Mouse (Mus musculus) neural tube, embryonic 11.5 days (tissue): ENCODE measurements around the gene Rffl. TPM values are rescaled to one million over a fixed set of nuclear protein-coding genes. Genes with fewer than 3 reads are reported as not detected.

ENCODE experiments used
- ATAC-seq: fragments of 200-750 bp; cut with Nextera tagmentation; 2 replicates; pipeline ENCODE4 v1.8.0; 2017; ENCODE audit warnings: moderate number of reproducible peaks, mild to moderate bottlenecking, moderate TSS enrichment, moderate library complexity; ENCODE audit not compliant: insufficient read depth, low FRiP score, low TSS enrichment
- DNase-seq: peaks from one replicate; pipeline ENCODE4 v3.0.0-alpha.2; 2015; ENCODE audit warnings: low spot score
- H3K27ac ChIP-seq: fragments of 300-500 bp; sonication (generic); 2 replicates; pipeline ENCODE4 v1.5.1; 2014; ENCODE audit warnings: low read depth, mild to moderate bottlenecking, low read length
- H3K27me3 ChIP-seq: fragments of 300-500 bp; sonication (generic); 2 replicates; pipeline ENCODE4 v1.6.1; 2014; ENCODE audit warnings: mild to moderate bottlenecking, low read length, mixed read lengths; ENCODE audit not compliant: control insufficient read depth, insufficient read depth
- H3K36me3 ChIP-seq: fragments of 300-500 bp; sonication (generic); 2 replicates; pipeline ENCODE4 v1.6.1; 2014; ENCODE audit warnings: mild to moderate bottlenecking, low read length, moderate library complexity, mixed read lengths; ENCODE audit not compliant: control insufficient read depth, insufficient read depth
- H3K4me1 ChIP-seq: fragments of 300-500 bp; sonication (generic); 2 replicates; pipeline ENCODE4 v1.6.1; 2014; ENCODE audit warnings: low read length, mixed read lengths; ENCODE audit not compliant: control insufficient read depth, insufficient read depth
- H3K4me2 ChIP-seq: fragments of 300-500 bp; sonication (generic); 2 replicates; pipeline ENCODE4 v1.6.1; 2014; ENCODE audit warnings: low read depth, mild to moderate bottlenecking, moderate library complexity
- H3K4me3 ChIP-seq: fragments of 300-500 bp; sonication (generic); 2 replicates; pipeline ENCODE4 v1.5.1; 2014; ENCODE audit warnings: low read depth, low read length
- H3K9ac ChIP-seq: fragments of 300-500 bp; sonication (generic); 2 replicates; pipeline ENCODE4 v1.6.1; 2014; ENCODE audit warnings: mild to moderate bottlenecking, low read length
- H3K9me3 ChIP-seq: fragments of 300-500 bp; sonication (generic); 2 replicates; pipeline ENCODE4 v1.6.1; 2016; ENCODE audit warnings: low read length; ENCODE audit not compliant: control insufficient read depth
- WGBS: fragments of 180-500 bp; shearing (Covaris S2); extraction: QIAGEN DNeasy Blood & Tissue Kit; methylation state at CpG from one replicate; pipeline ENCODE4 v1.1.7; 2014; 5-methylcytosine and 5-hydroxymethylcytosine counted together
- polyA plus RNA-seq: library from polyadenylated mRNA; unstranded; fragments of >200 nt; fragmentation: Nextera tagmentation; extraction: Ambion mirVana; gene quantifications from 2 replicates; pipeline ENCODE4 v1.2.1, GENCODE M21; 2014

Rffl gene
- polyA plus RNA-seq, 1 experiment from 2014 or later, result 11.9 TPM

DNA sequence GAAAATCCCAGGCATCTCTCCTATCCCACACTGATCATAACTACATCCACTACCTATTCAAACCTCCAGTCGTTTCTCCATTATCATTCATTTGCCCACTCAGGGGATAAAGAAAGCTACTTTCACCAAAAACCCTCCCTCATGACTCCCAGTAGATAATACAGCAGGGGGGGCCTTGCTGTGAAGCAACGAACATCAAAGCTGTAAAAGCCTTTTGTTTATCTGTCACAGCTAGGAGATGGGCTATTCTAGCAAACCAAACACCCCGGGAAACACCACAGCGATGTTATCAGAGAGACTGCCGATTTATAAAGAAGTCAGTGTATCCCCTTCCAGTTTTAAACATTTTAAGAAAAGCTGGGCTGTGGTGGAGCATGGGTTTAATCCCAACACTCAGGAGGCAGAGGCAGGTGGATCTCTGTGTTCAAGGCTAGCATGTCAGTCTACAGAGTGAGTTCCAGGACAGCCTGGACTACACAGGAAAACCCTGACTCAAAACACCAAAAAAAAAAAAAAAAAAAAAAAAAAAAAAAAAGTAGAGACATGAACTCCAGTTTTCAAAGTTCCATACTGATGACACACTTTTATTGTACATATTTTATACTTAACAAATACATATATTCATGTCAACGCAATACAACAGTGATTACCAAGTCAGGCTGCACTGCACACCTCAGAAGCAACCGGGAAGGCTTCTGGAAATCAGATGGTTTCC, 4.0 kb downstream of the Rffl start:
- Histone ChIP-seq H3K4me1 (no peaks in the 10 kb centered on the region), H3K27me3 (no peaks in the 10 kb centered on the region), H3K27ac (no peak overlapping the region), H3K4me2 (no peak overlapping the region), H3K9me3 (no peaks in the 10 kb centered on the region), H3K4me3 (no peak overlapping the region), H3K36me3 (no peaks in the 10 kb centered on the region), H3K9ac (no peak overlapping the region)
- whole genome bisulfite sequencing, result 27% methylated on average over 7 of the region's 7 CpGs
- DNase-seq (no peak), ATAC-seq (no peak)

DNA sequence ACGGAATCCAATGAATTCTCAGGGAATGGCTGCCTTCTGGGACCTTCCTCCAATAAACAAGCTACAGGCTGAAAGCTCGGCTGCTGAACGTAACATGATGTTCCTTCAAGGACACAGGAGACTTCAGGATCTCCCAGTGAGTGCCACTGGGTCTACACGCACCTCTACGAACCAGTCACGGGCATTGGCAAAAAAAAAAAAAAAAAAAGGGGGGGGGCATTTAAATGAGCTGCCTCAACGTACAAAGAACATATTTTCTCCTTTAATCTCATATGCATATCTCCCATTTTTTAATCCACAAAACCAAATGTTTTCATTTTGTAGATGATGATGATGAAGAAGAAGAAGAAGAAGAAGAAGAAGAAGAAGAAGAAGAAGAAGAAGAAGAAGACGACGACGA, 5.1 kb downstream of the Rffl start:
- ATAC-seq, result no peak
- 85% methylated on average over 10 of the region's 10 CpGs for WGBS
- H3K4me1 ChIP-seq, result no peaks in the 10 kb centered on the region

DNA sequence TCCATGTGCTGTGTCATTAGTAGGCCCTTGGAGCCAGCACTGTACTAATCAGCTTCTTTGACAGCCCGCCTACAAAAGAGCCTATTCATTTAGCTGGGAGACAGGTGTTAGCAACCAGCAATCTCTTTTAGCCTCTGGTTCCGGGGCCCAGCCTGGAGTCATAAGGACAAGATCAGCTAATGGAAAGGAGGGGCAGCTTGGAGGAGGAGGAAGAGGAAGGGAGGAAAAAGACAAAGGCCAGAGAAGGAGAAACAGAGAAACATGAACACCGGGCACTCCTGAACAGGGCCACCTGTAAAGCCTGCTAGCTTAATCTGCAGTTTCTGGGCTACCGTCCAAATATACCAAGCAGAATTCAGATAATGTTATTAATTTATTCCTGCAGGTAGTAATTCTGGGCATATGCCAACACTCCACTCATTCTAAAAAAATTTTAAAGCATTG, 7.5 kb downstream of the Rffl start:
- H3K4me3 ChIP-seq, result no peak overlapping the region
- no peak overlapping the region for H3K4me2 ChIP-seq
- DNase-seq, result no peak
- no peaks in the 10 kb centered on the region for H3K36me3 ChIP-seq
- H3K4me1 ChIP-seq, result no peaks in the 10 kb centered on the region
- no peak overlapping the region for H3K27ac ChIP-seq
- WGBS, result 60% methylated on average over 4 of the region's 4 CpGs
- H3K9me3 ChIP-seq, result no peaks in the 10 kb centered on the region
- ATAC-seq, result no peak
- H3K27me3 ChIP-seq, result no peaks in the 10 kb centered on the region
- no peak overlapping the region for H3K9ac ChIP-seq

More for the DNA sequence above, 5.1 kb downstream of the Rffl start:
- H3K9ac ChIP-seq, result no peak overlapping the region
- DNase-seq, result no peak
- H3K9me3 ChIP-seq, result no peaks in the 10 kb centered on the region
- H3K36me3 ChIP-seq, result no peaks in the 10 kb centered on the region
- no peak overlapping the region for H3K4me2 ChIP-seq
- H3K4me3 ChIP-seq, result no peak overlapping the region
- H3K27me3 ChIP-seq, result no peaks in the 10 kb centered on the region
- H3K27ac ChIP-seq, result no peak overlapping the region

- Histone ChIP-seq H3K36me3 (no peaks in the 10 kb centered on the region), H3K27me3 (no peaks in the 10 kb centered on the region), H3K27ac (no peak overlapping the region), H3K9ac (no peak overlapping the region), H3K4me1 (no peaks in the 10 kb centered on the region), H3K4me2 (no peak overlapping the region), H3K4me3 (no peak overlapping the region), H3K9me3 (no peaks in the 10 kb centered on the region)
- WGBS, result 69% methylated on average over 2 of the region's 2 CpGs
- ATAC-seq (no peak), DNase-seq (no peak)
Observed at GRCm38 (mm10) chr11:82863059-82863458, 8.0 kb downstream of the Rffl start.

DNA sequence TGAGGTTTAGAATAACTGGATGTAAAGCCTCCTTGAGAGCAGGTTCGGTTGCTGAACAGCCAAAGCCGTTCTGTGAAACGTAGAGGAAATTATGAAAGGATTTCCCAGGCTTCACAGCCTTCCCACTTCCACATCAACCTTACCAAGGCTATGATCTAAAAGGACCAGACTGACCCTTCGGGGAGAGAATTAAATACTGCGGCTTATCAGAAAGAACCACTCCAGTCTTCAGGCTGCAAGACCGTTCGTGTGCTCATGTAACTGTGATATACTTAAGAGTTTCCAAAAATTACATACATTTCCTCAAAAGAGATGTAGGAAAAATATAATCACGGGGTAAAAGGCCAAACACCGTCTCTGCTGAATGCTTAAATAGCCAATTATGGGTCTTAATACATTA, 8.4 kb downstream of the Rffl start:
- no peak overlapping the region for H3K9ac ChIP-seq
- DNase-seq (no peak), ATAC-seq (no peak)
- no peaks in the 10 kb centered on the region for H3K4me1 ChIP-seq
- no peaks in the 10 kb centered on the region for H3K27me3 ChIP-seq
- no peaks in the 10 kb centered on the region for H3K36me3 ChIP-seq
- no peak overlapping the region for H3K4me2 ChIP-seq
- H3K27ac ChIP-seq, result no peak overlapping the region
- H3K9me3 ChIP-seq, result no peaks in the 10 kb centered on the region
- WGBS, result 86% methylated on average over 9 of the region's 9 CpGs
- no peak overlapping the region for H3K4me3 ChIP-seq

DNA sequence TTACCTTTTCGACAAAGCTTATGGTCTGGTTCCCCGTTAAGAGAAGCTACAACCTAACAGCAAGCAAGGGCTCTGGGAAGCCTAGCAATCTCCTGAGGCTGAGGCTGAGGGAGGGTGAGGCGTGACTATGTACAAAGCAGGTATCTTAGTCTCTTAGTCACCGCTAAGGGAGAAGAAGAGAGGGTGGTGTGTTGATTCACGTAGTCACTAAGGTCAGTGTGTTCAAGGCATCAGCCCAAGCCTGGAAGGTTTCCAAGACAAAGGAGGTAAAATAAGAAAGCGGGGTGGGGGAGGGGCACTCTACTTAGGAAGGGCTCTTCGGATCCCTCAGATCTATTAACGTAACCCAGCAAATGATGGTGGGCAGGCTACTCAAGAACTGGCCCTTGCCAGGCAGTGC, 9.5 kb downstream of the Rffl start:
- H3K4me3 ChIP-seq, result no peak overlapping the region
- ATAC-seq (no peak), DNase-seq (no peak)
- 71% methylated on average over 8 of the region's 8 CpGs for WGBS
- H3K9me3 ChIP-seq, result no peaks in the 10 kb centered on the region
- H3K27me3 ChIP-seq, result no peaks in the 10 kb centered on the region
- H3K27ac ChIP-seq, result no peak overlapping the region
- H3K4me1 ChIP-seq, result no peaks in the 10 kb centered on the region
- H3K36me3 ChIP-seq, result no peaks in the 10 kb centered on the region
- no peak overlapping the region for H3K4me2 ChIP-seq
- H3K9ac ChIP-seq, result no peak overlapping the region

DNA sequence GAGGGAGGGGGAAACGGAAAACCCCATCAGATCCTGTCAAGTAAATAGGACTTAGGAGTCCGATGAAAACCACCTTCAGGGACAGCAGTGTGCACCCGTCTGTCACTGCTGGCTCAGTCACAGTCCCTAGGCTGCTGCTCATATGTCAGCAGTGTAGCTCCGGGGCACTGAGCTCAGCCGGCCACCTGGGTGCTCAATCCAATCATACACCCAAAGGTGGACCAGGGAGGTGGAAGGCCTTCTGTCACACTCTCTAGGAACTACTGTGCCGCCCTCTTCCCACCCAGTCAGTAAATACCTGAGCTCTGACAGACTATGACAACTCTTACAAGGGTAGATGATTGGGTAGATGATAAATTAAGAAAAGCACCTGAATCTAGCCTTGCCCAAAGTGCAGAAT, 10.3 kb downstream of the Rffl start:
- H3K9ac ChIP-seq, result no peak overlapping the region
- H3K4me1 ChIP-seq, result no peaks in the 10 kb centered on the region
- DNase-seq (no peak), ATAC-seq (no peak)
- H3K27me3 ChIP-seq, result no peaks in the 10 kb centered on the region
- 87% methylated on average over 6 of the region's 6 CpGs for WGBS
- no peak overlapping the region for H3K4me3 ChIP-seq
- no peak overlapping the region for H3K27ac ChIP-seq
- H3K4me2 ChIP-seq, result no peak overlapping the region
- H3K36me3 ChIP-seq, result no peaks in the 10 kb centered on the region
- no peaks in the 10 kb centered on the region for H3K9me3 ChIP-seq

GRCm38 (mm10) chr11:82857307-82857848, 13.6 kb downstream of the Rffl start:
- Histone ChIP-seq H3K9ac (no peak overlapping the region), H3K4me1 (no peaks in the 10 kb centered on the region), H3K9me3 (no peaks in the 10 kb centered on the region), H3K27me3 (no peaks in the 10 kb centered on the region), H3K4me2 (no peak overlapping the region), H3K36me3 (no peaks in the 10 kb centered on the region), H3K27ac (no peak overlapping the region), H3K4me3 (no peak overlapping the region)
- no peak for DNase-seq
- ATAC-seq, result no peak
- 75% methylated on average over 13 of the region's 13 CpGs for WGBS

- Histone ChIP-seq H3K9me3 (no peaks in the 10 kb centered on the region), H3K36me3 (no peaks in the 10 kb centered on the region), H3K9ac (no peak overlapping the region), H3K27ac (no peak overlapping the region), H3K4me2 (no peak overlapping the region), H3K4me3 (no peak overlapping the region), H3K4me1 (no peaks in the 10 kb centered on the region), H3K27me3 (no peaks in the 10 kb centered on the region)
- ATAC-seq (no peak), DNase-seq (no peak)
- 74% methylated on average over 10 of the region's 10 CpGs for WGBS
Observed at GRCm38 (mm10) chr11:82856032-82856431, 15.0 kb downstream of the Rffl start.
